In genomic region chr9:20518708-20519107, GRCm38 (mm10) we compare ENCODE assay signal across 11 mouse cellular contexts. TPM values are rescaled to one million over a fixed set of nuclear protein-coding genes. Genes with fewer than 3 reads are reported as not detected.
DNase-seq lines count a peak whose midpoint lies in the region; ATAC-seq and TF ChIP-seq lines count a peak whose summit lies in the region.
"Had no signal": no experiment of that assay in that cellular context is flagged by ENCODE, and none has a peak within 500 bp of the region (broad histone marks: within the 10 kb centered on the region; RNA-seq: fewer than 3 reads in every experiment).

No protein-coding gene starts in this region.

- peaks cover 21% of the 10 kb centered on the region; the same call in 1 of the 2 replicates for H3K36me3 ChIP-seq in lung, embryonic 15.5 days
- peaks cover 41% of the 10 kb centered on the region for H3K36me3 ChIP-seq in forebrain, embryonic 12.5 days (replicated peaks)
- peaks cover 45% of the 10 kb centered on the region for H3K36me3 ChIP-seq in limb, embryonic 13.5 days
- H3K36me3 ChIP-seq in neural tube, embryonic 15.5 days, result peaks cover 17% of the 10 kb centered on the region
- H3K36me3 ChIP-seq: stomach, embryonic 15.5 days had no signal

- ATAC-seq in lung, embryonic 15.5 days (ENCODE audit: borderline replicate concordance, extremely low read depth, low FRiP score, low TSS enrichment), result no peak
- no peak for ATAC-seq in forebrain, embryonic 12.5 days (ENCODE audit: low FRiP score)
- ATAC-seq in limb, embryonic 13.5 days (ENCODE audit: low FRiP score, low read depth), result no peak
- no peak for ATAC-seq in neural tube, embryonic 15.5 days (ENCODE audit: low FRiP score)

- H3K4me2 ChIP-seq in lung, embryonic 15.5 days, result peak overlapping the region; percentile 73
- peak overlapping the region; percentile 79 for H3K4me2 ChIP-seq in forebrain, embryonic 12.5 days
- peak overlapping the region; percentile 74 for H3K4me2 ChIP-seq in limb, embryonic 13.5 days (replicated peaks)
- H3K4me2 ChIP-seq in neural tube, embryonic 15.5 days, result peak overlapping the region; percentile 81; the same call in 1 of the 2 replicates

- no peak overlapping the region; the same call in 1 of the 2 replicates for H3K9ac ChIP-seq in lung, embryonic 15.5 days
- H3K9ac ChIP-seq in forebrain, embryonic 12.5 days, result no peak overlapping the region
- no peak overlapping the region for H3K9ac ChIP-seq in limb, embryonic 13.5 days
- 0 out of 2 replicates have a peak overlapping the region, but pooled peaks have one; percentile 6 for H3K9ac ChIP-seq in neural tube, embryonic 15.5 days (replicated peaks)
- H3K9ac ChIP-seq: stomach, embryonic 15.5 days had no signal

- no peak for DNase-seq in lung, postnatal 25 days (ENCODE audit: low spot score)
- DNase-seq in cerebellum, adult 9-10 months, result no peak
- no peak for DNase-seq in left cerebral cortex, adult 2 months (ENCODE audit: extremely low spot score in 1 of 2, low spot score in 2 of 2)
- DNase-seq: cerebellum, postnatal 14 days; kidney, adult 8-10 months; liver, embryonic 13.5 days had no signal

- no peaks in the 10 kb centered on the region for H3K9me3 ChIP-seq in lung, embryonic 15.5 days
- no peaks in the 10 kb centered on the region for H3K9me3 ChIP-seq in forebrain, embryonic 12.5 days
- no peaks in the 10 kb centered on the region for H3K9me3 ChIP-seq in limb, embryonic 13.5 days
- H3K9me3 ChIP-seq in neural tube, embryonic 15.5 days (replicated peaks), result no peaks in the 10 kb centered on the region
- H3K9me3 ChIP-seq: liver, embryonic 13.5 days; stomach, embryonic 15.5 days had no signal

- 47% methylated on average over 4 of the region's 4 CpGs for WGBS in lung, embryonic 15.5 days
- 86% methylated on average over 4 of the region's 4 CpGs for WGBS in forebrain, embryonic 12.5 days
- WGBS in limb, embryonic 13.5 days, result 85% methylated on average over 4 of the region's 4 CpGs
- 88% methylated on average over 4 of the region's 4 CpGs for WGBS in neural tube, embryonic 15.5 days

- no peak overlapping the region for H3K27ac ChIP-seq in lung, embryonic 15.5 days
- no peak overlapping the region for H3K27ac ChIP-seq in forebrain, embryonic 12.5 days
- no peak overlapping the region for H3K27ac ChIP-seq in limb, embryonic 13.5 days
- no peak overlapping the region for H3K27ac ChIP-seq in neural tube, embryonic 15.5 days (replicated peaks)
- no peak overlapping the region for H3K27ac ChIP-seq in left cerebral cortex, adult 2 months
- H3K27ac ChIP-seq: liver, embryonic 13.5 days; stomach, embryonic 15.5 days had no signal

- H3K4me1 ChIP-seq in lung, embryonic 15.5 days, result peaks cover 46% of the 10 kb centered on the region
- H3K4me1 ChIP-seq in forebrain, embryonic 12.5 days, result peaks cover 42% of the 10 kb centered on the region
- peaks cover 52% of the 10 kb centered on the region for H3K4me1 ChIP-seq in limb, embryonic 13.5 days
- H3K4me1 ChIP-seq in neural tube, embryonic 15.5 days, result peaks cover 49% of the 10 kb centered on the region

- TF ChIP-seq CTCF in left cerebral cortex, adult 2 months (IDR thresholded peaks at IDR 0.05), result no peak

- peak overlapping the region; percentile 45; the same call in 1 of the 2 replicates for H3K4me3 ChIP-seq in lung, embryonic 15.5 days
- peak overlapping the region; percentile 51; the same call in 1 of the 2 replicates for H3K4me3 ChIP-seq in forebrain, embryonic 12.5 days (replicated peaks)
- H3K4me3 ChIP-seq in limb, embryonic 13.5 days, result peak overlapping the region; percentile 53
- no peak overlapping the region for H3K4me3 ChIP-seq in neural tube, embryonic 15.5 days (replicated peaks)
- no peak overlapping the region for H3K4me3 ChIP-seq in left cerebral cortex, adult 2 months

- H3K27me3 ChIP-seq in lung, embryonic 15.5 days, result no peaks in the 10 kb centered on the region
- H3K27me3 ChIP-seq in forebrain, embryonic 12.5 days, result no peaks in the 10 kb centered on the region
- no peaks in the 10 kb centered on the region for H3K27me3 ChIP-seq in limb, embryonic 13.5 days
- H3K27me3 ChIP-seq in neural tube, embryonic 15.5 days (replicated peaks), result no peaks in the 10 kb centered on the region
- H3K27me3 ChIP-seq: liver, embryonic 13.5 days; stomach, embryonic 15.5 days had no signal

- intact Hi-C loops in left cerebral cortex, adult 2 months (cut with DNase I), result no loop called here

RNA-seq across cellular contexts. Expression of gene Zfp266, which starts 2.5 kb away (rescaled TPM):
- 103 and 107 TPM in 2 replicates for polyA plus RNA-seq in lung, embryonic 15.5 days (2015; fragmentation: Nextera tagmentation; extraction: Ambion mirVana)
- 160 and 165 TPM in 2 replicates for polyA plus RNA-seq in forebrain, embryonic 12.5 days (2016; fragmentation: Nextera tagmentation; extraction: Ambion mirVana)
- 144 and 152 TPM in 2 replicates for polyA plus RNA-seq in limb, embryonic 13.5 days (2015; fragmentation: Nextera tagmentation; extraction: Ambion mirVana)
- 82.9 and 91.7 TPM in 2 replicates for polyA plus RNA-seq in neural tube, embryonic 15.5 days (2015; fragmentation: Nextera tagmentation; extraction: Ambion mirVana)
- total RNA-seq in left cerebral cortex, adult 2 months (2021), result 10 to 100 TPM; 41.3 to 44.3 TPM

RNA-seq across cellular contexts. Expression of gene Zfp426, which starts 26.2 kb away (rescaled TPM):
- 19.2 and 22.8 TPM in 2 replicates for polyA plus RNA-seq in lung, embryonic 15.5 days (2015; fragmentation: Nextera tagmentation; extraction: Ambion mirVana)
- 29.1 and 32.5 TPM in 2 replicates for polyA plus RNA-seq in forebrain, embryonic 12.5 days (2016; fragmentation: Nextera tagmentation; extraction: Ambion mirVana)
- polyA plus RNA-seq in limb, embryonic 13.5 days (2015; fragmentation: Nextera tagmentation; extraction: Ambion mirVana), result 18.6 and 23.3 TPM in 2 replicates
- polyA plus RNA-seq in neural tube, embryonic 15.5 days (2015; fragmentation: Nextera tagmentation; extraction: Ambion mirVana), result 30.3 and 32.7 TPM in 2 replicates
- total RNA-seq in left cerebral cortex, adult 2 months (2021), result 10 to 100 TPM; 30.7 to 33.7 TPM

RNA-seq across cellular contexts. Expression of gene Zfp26, which starts 58.7 kb away (rescaled TPM):
- polyA plus RNA-seq in lung, embryonic 15.5 days (2015; fragmentation: Nextera tagmentation; extraction: Ambion mirVana), result 19.7 and 21.6 TPM in 2 replicates
- 32.1 and 36.5 TPM in 2 replicates for polyA plus RNA-seq in forebrain, embryonic 12.5 days (2016; fragmentation: Nextera tagmentation; extraction: Ambion mirVana)
- 20.3 TPM in 2 replicates for polyA plus RNA-seq in limb, embryonic 13.5 days (2015; fragmentation: Nextera tagmentation; extraction: Ambion mirVana)
- polyA plus RNA-seq in neural tube, embryonic 15.5 days (2015; fragmentation: Nextera tagmentation; extraction: Ambion mirVana), result 12.1 and 13.6 TPM in 2 replicates
- 10 to 100 TPM; 26.0 to 31.4 TPM for total RNA-seq in left cerebral cortex, adult 2 months (2021)

Comparison
In these comparisons a context has a peak if more than half of its experiments do, and no peak if none do; other contexts are left out.
1. H3K4me3 ChIP-seq: peak in lung, embryonic 15.5 days (single experiment), forebrain, embryonic 12.5 days (single experiment) and limb, embryonic 13.5 days (single experiment); none in neural tube, embryonic 15.5 days (single experiment) and left cerebral cortex, adult 2 months (single experiment).
2. Peak in every context shown above with its lines, with median percentiles within 50 percentile points of each other: H3K4me2 ChIP-seq.